Mouse (Mus musculus): ENCODE data around the gene St6gal2.

The St6gal2 gene

DNA sequence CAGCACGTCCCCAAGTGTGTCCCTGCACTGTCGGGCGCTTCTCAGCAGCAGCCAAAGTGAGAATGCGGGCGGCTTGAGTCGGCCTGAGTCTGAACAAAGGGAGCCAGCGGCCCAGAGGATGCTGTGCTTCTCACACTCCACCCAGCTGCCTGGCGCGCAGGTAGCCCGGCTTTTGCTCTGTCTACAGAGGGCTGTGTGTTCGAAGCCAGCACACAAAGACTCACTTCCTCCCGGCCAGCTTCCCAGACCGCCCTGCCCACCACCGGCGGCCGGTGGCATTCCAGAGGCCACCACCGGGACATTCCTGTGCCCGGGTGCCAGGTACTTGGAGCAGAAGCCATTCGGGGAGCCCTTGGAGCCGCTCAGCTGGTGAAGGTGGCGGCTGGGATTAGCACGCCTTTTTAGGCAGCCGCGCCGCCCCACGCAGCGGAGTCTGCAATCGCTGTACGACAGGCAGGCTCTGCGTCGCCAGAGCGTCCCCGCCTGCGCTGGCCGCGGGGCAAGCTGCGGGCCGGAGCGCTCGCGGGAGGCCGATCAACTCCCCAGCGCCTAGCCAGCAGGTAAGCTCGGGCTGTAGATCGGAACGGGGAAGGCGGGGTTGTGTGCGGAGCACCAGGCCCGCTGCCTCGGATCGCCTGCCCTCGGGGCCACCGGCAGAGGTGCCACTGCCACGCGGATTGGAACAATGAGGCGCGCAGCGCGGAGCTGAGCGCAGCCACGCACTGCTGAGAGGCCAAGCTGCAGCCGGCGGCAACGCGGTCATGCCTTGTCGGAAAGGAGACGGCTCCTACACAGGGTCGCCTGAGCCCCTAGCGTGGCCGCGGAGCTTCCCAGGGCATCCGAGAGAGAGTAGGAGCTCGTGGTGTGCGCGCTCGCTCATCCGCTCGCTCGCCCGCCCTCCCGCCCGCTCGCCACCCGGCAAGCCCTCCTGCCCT is at the start of gene St6gal2:
St6gal2 (plus strand) TSS at position 133 of the 935 bp plus-strand sequence.
- DNase-seq (ENCODE audit: low read depth, low spot score) = no peak

DNA sequence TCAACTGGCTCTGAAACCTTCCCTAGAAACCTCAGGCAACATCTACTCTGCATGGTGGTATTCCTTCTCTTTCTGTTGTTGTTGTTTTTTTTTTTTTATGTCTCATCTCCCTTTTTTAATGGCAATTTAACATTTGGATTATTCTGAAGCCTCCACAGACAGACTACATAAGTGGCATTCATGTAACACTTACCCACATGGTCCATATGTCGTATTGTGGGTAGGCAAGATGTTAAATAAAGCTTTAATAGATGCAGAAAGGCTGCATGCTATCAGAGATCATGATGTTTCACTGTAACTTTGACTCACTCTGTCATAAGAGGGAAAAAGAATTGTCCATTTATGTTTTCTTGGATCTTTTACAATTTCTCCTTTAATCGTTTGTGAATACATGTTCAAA is 39.1 kb upstream of the St6gal2 start:
- DNase-seq (ENCODE audit: low read depth, low spot score) = no peak

DNA sequence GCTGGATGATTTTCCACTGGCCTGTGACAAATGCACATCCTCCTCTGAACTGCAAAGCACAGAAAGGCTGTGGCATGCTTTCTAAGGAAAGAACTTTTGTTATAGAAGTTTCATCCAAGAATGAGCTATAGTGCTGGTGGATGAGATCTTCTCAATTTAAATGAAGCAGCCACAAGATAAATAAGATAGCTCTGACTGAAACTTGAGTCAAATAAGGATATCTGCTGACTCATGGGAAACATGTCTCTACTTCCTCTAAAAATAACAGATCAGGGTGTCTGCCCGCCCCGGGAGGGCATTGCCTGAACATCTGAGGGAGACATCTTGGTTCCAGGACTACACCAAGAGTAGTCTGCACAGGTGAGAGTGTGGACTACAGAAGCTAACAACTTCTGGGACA is 28.7 kb upstream of the St6gal2 start:
- no peak for DNase-seq (ENCODE audit: low read depth, low spot score)

DNA sequence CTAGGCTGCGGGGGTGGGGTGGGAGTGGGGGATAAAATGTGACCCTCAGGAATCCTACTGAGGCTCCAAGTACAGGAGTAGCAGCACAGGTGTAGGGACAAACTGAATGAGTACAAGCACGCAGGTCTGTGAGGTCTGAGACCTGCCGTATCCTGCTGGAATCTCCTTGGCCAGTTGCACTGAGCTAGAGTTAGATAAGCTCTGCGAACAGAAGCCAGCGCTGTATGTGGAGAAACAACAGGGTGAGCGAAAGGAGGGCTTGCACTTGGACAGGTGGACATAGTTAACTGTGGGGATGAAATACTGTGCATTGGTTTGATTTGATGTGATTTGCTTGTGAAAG is 974 bp downstream of the St6gal2 start:
- DNase-seq (ENCODE audit: low read depth, low spot score) = no peak

DNA sequence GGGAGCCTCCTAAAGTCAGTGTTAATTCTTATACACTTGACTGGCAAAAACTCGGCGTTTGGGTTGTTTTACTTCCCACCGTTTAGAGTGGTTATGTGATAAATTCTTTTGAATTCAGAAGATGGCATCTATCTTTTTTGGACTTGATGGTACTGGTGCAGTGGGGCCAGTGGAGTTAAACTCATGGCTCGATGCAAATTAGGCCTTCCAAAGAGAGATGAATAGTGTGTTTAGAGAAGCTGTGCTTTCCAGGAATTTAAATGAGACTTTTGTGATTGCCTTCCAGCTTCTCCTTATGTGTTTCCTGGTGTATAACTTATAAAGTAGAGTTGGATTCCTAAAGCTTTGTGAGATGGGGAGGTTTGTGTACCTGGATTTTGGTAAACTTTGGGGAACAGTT is 1.5 kb downstream of the St6gal2 start:
- no peak for DNase-seq (ENCODE audit: low read depth, low spot score)

DNA sequence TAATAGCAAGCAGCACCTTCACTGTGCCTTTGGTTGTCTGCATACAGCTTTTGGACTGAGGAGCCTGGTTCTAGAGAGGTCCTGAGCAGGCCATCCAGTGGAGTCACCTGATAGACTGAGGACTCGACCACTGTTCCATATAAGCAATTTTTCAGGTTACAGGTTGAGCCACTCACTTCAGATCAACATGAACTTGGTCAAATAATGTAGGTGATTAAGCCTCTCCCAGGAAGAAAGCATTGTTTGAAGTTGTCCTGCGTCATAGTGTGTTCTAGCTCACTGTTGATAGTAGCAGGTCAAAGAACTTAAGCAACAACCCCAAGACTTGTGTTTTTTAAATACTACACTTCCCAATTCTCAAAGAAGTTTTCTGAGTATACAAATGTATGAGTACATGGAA is 5.8 kb downstream of the St6gal2 start:
- no peak for DNase-seq (ENCODE audit: low read depth, low spot score)

DNA sequence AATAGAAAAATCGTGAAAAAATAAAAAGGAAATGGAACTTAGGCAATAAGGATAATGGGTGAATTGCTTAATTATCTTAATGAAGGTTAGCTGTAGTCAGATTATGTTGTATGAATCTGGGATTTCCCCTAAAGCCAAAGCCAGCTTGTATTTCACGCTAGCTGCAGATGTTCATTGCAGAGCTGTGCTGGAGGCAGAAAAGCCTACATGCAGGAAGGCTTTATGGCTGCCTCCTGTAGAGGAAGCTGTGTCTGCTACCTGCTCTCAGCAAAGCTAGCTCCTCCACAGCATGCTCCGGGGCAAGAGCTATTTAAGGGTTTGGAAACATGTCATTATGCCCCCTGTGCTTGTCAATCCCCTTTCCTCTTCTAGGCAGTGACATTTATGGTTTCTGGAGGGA is 9.3 kb downstream of the St6gal2 start:
- DNase-seq (ENCODE audit: low read depth, low spot score) = no peak

DNA sequence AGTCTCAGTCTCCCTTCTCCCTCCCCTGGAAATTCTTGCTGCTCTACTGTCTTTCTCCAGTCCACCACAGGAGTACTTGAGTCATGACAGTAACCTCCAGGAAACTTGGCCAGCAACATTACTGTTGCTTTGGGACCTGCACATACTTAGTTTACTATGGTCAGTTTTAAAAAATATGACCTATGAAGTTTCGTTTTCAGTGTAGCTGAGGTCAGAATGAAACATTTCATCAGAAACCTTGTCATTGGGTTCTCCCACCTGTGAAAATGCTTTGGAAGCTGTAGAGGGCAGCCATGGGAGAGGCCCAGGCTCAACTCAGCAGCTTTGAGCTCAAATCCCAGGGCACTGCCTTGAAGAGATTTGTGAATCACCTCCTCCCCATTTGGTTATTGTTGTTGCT is 15.0 kb downstream of the St6gal2 start:
- DNase-seq (ENCODE audit: low read depth, low spot score) = no peak

DNA sequence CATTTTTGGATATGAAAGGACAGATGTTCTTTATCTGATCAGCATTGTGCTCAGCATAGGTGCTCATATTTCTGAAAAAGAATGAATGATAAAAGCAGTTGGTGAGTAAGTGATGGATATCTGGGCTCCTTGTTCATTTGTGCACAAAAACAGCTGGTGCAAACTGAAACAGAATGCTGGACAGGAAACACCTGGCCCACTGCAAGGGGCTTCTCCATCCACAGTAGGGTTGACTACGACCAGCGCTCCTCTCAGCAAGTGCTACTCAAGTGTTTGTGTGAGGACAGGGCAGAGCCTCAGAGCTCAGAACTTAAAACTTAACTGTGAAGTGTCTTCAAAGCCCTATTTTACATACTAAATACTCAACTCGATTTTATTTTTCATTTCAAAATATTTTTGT is 22.4 kb downstream of the St6gal2 start:
- DNase-seq (ENCODE audit: low read depth, low spot score) = no peak

DNA sequence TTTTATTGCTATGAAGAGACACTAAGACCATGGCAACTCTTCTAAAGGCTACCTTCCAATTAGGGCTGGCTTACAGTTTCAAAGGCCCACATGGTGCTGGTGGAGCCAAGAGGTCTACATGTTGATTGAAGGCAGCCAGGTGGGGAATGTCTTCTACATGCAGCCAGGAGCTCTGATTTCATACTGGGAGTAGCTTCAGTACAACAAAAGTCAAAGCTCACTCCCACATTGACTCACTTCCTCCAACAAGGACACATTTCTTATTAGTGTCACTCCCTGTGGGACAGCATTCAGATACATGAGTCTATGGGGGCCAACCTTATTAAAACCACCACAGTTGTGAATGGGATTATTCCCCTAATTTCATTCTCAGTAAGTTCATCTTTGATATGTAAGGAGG is 23.8 kb downstream of the St6gal2 start:
- no peak for DNase-seq (ENCODE audit: low read depth, low spot score)

DNA sequence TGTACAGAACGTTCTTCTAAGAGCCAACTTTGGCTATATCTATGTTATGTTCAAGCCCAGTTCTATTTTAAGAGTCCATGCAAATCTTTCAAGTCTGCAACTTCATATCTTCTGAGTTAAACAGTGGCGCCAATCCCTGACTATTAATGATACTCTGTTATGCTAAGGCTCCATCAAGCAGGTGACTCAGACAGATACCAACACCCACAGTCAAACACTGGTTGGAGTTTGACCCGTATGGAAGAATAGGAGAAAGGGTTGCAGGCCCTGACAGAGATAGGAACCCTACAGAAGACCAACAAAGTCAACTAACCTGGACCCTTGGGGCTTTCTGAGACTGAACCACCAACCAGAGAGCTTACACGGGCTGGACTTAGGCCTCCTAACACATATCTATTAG is 30.8 kb downstream of the St6gal2 start:
- DNase-seq (ENCODE audit: low read depth, low spot score) = no peak

DNA sequence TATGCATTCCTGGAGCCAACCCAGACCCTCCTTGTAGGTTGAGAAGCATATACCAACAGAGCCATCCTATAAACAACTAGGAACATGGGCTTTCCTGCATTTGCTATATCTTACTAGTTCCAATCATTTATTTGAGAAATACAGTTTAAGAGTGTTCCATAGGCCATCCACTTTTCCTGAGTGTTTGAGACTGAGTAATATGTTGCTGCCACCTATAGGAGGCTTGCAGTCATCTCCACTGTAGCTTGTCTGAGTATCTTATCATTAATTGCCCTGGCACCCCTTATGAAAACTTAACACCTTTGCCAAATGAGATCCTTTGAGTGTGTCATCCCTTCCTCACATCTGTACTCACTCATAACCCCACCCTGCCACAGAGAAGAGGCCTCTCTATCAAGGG is 32.2 kb downstream of the St6gal2 start:
- no peak for DNase-seq (ENCODE audit: low read depth, low spot score)

DNA sequence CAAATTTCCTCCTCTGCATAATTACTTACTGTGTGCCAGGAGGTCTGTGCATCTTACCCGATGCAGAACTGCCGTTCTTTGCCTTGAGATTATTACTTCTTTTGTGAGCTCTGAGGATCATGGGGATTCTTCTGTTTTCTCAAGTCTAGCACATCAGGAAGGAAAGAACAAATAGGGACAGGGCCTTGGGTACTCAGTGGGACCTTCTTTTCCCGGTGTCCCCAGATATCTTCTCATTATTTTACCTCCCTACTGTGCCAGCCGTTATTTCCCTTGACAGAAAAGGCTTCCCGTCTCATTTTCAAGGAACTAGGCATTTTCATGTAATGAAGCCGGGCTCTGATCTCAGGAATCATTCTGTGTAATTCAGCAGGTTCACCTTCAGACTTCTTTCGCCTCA is 34.2 kb downstream of the St6gal2 start:
- DNase-seq (ENCODE audit: low read depth, low spot score) = no peak

DNA sequence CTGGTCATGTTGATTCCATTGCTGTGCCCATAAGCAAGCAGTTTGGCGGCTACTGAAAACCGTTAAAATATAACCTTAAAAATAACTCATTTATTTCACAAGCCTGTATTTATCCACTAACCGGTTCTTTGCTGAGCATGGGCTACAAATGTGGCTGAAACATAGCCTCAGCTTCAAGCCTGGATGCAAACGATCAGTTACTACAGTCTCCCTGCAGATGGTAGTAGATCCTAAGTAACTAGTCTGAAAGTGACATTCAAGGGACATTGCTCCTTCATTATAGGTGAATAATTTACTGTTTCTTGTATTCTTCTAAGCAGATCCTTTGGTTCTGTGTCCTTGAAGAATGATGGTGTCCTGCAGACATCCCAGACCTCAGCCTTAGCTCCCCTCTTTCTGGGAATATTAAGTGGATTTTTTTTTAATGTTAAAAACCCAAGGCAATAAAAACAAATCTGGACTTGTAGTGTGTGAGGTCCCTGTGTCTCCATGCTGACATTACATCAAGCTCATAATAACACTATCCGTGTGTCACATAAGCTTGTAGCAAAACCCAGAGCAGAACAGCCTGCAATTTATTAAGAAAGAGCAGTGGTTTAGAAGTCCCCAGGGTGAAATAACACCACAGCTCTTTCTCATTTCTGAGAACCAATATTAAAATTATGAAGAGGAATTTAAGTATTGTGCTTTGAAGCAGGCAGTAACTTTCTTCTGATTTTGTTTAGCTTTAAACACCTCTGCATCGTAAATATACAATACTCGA is 39.1 kb downstream of the St6gal2 start:
- DNase-seq (ENCODE audit: low read depth, low spot score) = no peak

DNA sequence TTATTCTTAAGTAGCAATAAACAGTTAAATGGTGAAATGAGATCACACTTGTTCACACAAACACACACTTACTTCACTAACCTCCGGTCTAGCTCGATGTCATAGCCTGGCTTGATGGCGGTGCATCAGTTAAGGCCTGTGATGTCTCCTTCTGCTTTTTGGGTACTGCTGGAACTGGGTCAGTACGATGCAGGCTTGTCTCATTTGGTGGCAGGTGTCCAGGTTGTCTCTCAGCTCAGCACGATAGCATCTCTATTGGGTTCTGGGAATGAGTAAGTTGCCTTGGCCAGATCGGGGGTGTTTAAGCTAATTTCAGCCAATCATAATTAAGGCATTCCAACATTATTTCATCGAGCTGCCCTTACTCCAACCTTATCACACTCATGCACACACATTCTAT is 86.7 kb downstream of the St6gal2 start:
- DNase-seq (ENCODE audit: low read depth, low spot score) = no peak

DNA sequence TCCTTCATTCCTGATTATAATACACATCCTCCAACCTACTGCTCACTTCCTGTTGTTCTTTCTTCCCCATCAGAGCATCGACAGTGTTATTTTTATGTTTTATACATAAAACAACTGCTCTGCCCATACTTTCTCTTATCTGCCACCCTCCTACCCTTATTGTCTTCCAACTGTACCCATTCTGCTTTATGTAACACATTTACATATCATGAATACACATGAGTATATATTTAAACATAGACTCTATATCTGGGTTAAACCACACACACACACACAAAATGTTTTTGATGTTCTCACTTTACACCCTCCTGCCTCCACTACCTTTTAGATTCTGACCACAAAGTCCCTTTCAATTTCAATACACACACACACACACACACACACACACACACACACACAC is 103.3 kb downstream of the St6gal2 start:
- DNase-seq (ENCODE audit: low read depth, low spot score) = no peak

DNA sequence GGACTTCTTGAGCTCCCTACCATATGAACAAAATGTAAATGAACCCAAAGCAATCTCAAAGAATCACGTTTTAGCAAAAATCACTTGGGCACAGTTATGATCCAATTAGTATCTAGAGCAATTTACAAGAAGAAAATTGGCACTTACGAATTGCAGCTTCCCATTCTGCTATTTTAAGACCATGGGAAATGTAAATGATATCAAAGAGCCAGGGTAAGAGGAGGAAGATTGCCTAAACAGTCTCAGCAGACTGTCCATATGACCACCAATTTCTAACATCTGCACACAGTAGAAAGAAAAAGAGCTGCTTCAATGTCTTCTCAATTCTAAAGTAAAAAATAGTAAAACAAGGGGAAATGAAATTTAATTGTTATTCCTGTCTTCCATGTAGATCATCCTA is 116.6 kb downstream of the St6gal2 start:
- DNase-seq (ENCODE audit: low read depth, low spot score) = no peak

Measured in c-Kit-negative CD71-positive TER-119-positive erythroid progenitor cells, embryonic 14.5 days (primary cell).